Mouse (Mus musculus) left cerebral cortex, postnatal 10 days (tissue): ENCODE data around the gene Ndel1. TPM values are rescaled to one million over a fixed set of nuclear protein-coding genes. Genes with fewer than 3 reads are reported as not detected.
A peak's percentile ranks its signal among the peaks of the same experiment; 100 is the strongest.

Source experiments
- DNase-seq, 2 experiments: peaks; one replicate each; pipeline ENCODE4 v3.0.0; 2021 to 2022; ENCODE audit warnings: low spot score in 2 of 2, mixed read lengths in 1 of 2; ENCODE audit errors: extremely low spot score in 1 of 2
- intact Hi-C: fragments of 180-260 bp; cut with DNase I; formaldehyde crosslinking; loops from one replicate; pipeline ENCODE4 v1.15.1; 2025
- total RNA-seq, 2 experiments: library from RNA; stranded (reverse); gene quantifications; 2 replicates each; pipeline ENCODE4 v1.2.3; 2021

The Ndel1 gene
- 10 to 100 TPM; 91.6 to 95.6 TPM for total RNA-seq

DNA sequence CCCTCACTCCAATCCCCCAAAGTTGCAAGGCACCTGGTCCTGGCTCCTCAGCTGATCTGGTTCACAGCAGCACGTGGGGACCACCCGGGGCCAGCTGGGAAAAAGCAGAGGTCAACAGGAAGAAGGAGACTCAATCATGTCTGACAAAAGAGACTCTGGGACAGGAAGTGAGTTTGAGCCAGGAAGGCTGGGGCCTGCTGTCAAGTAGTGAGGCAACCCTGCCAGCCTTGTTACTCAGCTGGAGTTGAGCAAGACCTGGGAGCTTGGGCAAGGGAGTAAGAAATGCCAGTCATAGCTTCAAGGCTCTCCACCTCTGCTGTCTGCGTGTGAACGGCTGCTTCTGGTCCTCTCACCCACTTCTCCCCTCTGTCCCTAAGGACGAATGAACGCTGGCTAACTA is at the start of gene Ndel1:
Gene Ndel1 (minus strand): TSS at position 111 of the 400 bp plus-strand sequence.
- peak in 1 of 2 experiments; percentile 61 for DNase-seq
- intact Hi-C loops: loop anchor here (10.0 kb wide), 1 partner anchor 387 kb away; no protein-coding TSS in a partner anchor

DNA sequence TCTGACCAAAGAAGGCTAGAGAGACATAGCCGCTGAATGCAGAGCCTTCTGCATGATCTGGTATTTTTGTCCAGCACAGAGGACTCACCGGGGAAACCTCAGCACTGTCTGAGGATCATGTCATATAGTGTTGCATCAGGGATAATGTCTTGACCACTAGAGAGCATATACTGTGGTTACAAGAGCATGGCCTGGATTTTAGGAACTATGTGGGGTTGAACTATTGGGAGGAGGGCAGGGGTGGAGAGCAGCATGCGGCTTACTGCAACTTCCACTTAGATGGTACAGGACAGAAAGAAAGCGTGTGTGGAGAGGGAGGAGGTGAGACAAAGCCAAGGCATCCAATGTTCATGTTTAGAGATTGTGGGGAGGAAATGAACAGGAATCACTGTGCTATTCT is 42.9 kb upstream of the Ndel1 start:
- intact Hi-C loops: no loop called here
- no peak for DNase-seq

DNA sequence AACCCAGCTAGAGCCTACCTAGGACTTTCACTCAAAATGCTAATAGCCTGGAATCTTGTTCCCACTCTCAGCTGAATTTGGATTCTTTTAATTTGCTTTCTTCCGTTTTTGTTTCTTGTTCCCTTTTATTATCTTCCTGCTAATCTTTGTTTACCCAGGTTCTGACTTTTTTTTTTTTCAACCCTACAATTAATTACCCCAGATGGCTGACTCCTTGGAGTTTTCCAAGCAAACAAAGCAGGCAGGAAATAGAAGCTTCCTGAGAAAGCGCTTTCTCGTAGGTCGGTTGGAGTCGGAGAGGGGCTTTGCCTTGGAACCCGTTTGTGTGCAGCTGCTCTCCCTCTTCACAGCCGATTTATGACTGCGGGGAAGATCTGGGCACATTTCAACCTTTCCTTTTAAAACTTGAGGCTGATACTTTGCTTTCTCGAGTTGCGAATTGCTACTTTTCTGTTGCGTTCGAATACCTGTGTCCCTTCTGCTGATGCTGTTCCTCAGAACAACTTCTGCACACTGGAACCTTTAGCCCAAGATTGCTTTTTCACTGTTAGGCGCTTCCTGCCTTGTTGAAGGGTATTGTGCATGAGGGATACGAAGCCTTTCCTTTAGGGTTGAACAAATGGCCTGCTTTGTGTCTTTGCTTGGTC is 40.0 kb upstream of the Ndel1 start:
- no peak for DNase-seq
- intact Hi-C loops: no loop called here

DNA sequence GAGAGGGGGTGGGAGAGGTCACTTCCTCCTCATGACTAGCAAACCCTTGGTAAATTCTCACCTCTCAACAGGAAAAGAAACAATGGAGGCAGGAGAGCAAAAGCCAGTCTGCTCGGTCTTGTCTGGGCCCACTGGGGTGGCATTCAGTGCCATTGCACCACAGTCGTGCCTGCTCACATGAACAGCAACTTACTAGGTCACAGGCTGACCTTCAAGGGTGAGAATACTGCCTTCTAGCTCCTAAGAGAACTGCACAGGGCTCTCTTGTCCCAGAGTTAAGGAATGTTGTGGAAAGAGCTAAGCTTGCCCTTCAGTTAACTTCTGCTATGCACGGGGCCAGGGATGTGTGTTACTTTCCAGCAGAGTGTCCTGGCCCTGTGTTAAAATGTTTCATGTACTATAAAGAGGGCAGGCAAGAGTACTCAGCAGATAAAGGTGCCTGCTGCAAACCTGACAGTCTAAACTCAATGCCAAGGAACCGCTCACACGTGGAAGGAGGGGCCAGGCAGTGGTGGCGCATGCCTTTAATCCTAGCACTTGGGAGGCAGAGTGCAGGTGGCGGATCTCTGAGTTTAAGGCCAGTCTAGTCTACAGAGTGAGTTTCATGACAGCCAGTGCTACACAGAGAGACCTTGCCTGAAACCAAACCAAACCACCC is 37.3 kb upstream of the Ndel1 start:
- intact Hi-C loops: no loop called here
- DNase-seq: no peak

DNA sequence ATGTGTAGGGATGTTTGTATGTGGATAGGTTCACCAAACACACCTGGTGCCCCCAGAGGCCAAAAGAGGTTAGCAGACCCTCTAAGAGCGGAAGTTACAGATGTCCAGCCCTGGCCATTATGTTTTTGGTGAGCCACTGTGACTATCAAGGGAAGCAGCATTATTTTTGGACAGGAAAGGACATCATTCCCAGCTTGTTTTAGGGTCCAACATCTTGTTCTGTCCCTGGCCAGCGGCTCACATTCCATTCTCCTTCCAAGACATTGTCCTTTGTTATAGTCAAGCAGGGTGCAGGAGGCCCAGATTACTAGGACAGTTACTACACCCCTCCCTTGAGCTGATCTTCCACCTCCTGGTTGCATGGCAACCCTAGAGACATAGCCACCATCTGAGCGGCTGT is 35.6 kb upstream of the Ndel1 start:
- no peak for DNase-seq
- intact Hi-C loops: no loop called here

DNA sequence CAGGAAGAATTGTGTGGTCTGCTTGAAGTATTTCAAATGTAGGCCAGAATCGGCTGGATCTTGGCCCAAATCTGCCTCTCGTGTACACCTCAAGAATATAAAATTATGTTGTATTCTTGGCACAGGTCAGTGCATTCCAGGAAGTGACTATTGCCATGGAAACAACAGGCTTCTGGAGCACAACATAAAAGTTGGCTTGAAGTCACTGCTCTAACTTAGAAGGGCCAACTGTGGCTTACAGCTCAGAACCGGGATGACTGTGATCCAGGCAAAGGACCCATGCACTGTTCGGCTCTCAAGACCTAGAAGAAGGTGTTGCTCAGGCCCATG is 34.8 kb upstream of the Ndel1 start:
- DNase-seq: peak in 1 of 2 experiments; percentile 43
- intact Hi-C loops: no loop called here

DNA sequence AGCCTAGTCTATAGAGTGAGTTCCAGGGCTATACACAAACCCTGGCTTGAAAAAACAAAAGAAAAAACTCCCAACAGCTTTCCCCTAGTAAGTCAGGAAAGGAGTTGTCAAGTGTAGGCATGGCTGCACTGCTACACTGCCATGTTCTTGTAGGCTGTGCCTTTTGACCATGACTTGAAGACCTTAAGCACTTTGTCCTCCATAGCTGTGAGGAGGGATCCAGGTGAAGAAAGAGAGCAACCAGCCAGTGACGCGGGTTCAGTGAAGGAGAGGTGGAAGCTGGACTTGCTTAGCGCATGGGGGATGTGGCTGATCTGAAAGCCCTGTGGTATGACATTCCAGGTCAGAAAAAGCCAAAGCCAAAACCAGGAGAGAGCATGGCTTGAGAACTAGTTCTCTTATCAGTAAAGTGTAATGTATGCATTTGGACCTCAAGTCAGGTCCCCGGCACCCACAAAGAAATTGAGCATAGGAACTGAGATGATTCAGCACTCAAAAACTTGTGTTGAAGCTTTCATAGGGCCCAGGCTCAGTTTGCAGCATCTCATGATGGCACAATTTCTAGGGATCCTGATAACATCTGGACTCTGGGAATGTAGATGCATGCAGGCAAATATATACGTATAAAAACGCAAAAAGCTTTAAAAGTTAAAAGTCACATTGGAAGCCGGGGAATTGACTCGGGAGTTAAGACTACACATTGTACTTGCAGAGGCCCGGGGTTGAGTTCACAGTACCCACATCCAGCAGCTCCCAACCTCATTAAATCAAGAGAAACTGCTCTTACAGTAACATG is 34.2 kb upstream of the Ndel1 start:
- no peak for DNase-seq
- intact Hi-C loops: loop anchor here (2.0 kb wide), 1 partner anchor 77 kb away; no protein-coding TSS in a partner anchor

DNA sequence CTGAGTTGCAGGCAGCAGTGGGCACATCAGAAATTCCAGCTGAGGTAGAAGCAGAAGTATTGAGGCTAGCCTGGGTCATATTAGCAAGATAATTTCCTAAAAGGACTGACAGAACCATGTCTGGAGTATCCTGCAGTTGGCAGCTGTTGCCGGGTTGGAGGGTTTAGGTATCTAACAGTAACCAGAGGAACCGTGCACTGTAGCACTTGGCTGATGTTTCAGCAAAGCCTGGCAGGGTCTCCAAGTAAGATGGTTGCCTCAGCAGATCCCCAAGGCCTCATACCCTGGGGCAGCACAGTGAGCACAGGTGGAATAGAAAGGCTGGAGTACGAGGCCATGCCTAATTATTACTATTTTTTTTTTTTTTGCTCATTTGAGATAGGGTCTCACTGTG is 33.5 kb upstream of the Ndel1 start:
- no peak for DNase-seq
- intact Hi-C loops: loop anchor here (2.0 kb wide), 1 partner anchor 78 kb away; no protein-coding TSS in a partner anchor

DNA sequence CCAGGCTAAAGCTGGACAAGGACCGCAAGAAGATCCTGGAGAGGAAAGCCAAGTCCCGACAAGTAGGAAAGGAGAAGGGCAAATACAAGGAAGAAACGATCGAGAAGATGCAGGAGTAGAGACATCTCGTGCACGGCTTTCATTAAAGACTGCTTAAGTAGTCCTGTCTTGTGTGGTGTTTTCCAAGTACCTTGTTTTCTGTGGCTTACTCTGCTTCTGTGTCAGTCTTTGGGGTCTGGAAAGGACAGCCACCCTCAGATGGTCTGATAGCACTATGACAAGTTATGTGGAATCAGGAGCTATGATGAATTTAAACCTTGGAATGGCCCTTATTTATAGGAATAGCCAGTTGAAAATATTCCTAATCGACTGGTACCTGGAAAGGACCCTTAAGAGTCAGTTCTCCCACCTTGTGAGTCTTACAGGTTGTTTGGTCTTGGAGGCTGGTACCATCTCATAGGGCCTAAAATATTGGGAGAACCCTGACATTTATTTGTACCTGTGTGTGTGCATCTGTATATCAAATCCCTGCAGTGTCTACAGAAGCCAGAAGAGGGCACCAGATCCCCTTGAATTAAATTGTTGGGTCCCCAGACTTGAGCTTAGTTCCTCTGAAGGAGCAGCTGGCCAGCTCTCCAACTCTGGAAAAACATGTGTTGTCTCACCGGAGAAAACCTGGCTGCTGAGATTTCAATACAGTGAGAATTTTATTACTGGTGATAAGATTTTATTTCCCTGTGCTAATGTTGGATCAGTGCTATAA is 32.9 kb upstream of the Ndel1 start:
- intact Hi-C loops: loop anchor here (2.0 kb wide), 1 partner anchor 78 kb away; no protein-coding TSS in a partner anchor
- DNase-seq: peak; percentile 71 to 74

DNA sequence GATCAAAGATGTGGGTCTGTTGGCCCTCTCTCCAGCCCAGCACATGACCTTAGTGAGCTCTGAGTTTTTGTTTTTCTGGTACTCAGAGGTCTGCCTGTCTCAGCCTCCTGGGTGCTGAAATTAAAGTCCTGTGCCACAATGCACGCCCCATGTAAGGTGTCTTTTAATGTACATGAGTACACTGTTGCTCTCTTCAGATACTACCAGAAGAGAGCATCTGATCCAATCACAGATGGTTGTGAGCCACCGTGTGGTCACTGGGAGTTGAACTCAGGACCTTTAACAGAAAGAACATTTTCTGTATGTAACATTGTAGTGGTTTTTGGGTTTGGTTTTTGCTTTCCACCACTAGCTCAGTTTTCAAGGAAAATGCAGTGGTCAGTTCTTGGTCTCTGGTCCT is 32.1 kb upstream of the Ndel1 start:
- intact Hi-C loops: loop anchor here (2.0 kb wide), 1 partner anchor 79 kb away; no protein-coding TSS in a partner anchor
- no peak for DNase-seq

DNA sequence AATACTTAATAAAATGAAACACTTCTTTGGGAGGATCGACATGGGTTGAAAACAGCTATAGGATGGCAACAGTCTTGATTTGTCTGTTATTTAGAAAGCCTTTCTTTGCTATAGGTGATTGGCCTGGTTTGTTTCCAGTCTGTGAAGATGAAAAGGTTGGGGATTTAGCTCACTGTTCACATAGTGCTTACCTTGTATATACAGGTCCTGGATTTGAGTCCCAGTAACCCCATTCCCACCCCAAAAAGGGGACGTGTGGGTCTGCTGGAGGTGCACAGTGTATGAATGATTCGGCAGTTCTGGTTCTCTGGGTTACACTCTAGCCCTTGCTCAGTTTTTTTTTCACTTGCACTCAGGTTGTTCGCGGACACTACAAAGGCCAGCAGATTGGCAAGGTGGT is 31.2 kb upstream of the Ndel1 start:
- intact Hi-C loops: no loop called here
- no peak for DNase-seq

DNA sequence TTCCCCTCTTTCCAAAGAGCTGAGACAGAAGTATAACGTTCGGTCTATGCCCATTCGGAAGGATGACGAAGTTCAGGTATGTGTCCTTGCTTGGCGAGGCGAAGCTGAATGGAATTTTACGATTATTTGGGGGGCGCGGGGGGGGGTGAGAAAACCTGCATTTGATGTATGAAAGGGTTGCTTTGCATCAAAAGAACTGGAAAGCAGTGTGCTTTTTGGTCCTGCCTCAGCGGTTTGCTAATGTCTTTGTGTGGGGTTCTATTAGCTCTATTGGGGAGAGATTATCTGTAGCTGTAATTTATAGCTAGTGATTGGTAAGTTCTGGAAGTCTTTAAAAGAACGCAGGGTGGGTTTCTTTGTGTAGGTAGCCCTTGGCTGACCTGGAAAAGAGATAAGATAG is 30.7 kb upstream of the Ndel1 start:
- no peak for DNase-seq
- intact Hi-C loops: no loop called here

DNA sequence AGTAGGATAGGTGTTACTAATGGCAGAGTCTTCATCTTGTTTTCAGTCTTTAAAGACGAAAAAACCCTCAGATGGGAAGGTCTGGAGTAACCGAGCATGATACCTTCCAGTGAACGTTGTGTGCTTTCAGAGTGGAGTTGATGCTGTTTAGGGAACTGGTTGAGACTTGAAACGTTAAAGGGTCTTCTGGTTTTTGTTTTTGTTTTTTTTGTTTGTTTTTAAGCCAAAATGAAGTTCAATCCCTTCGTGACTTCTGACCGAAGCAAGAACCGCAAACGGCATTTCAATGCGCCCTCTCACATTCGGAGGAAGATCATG is 30.3 kb upstream of the Ndel1 start:
- intact Hi-C loops: no loop called here

DNA sequence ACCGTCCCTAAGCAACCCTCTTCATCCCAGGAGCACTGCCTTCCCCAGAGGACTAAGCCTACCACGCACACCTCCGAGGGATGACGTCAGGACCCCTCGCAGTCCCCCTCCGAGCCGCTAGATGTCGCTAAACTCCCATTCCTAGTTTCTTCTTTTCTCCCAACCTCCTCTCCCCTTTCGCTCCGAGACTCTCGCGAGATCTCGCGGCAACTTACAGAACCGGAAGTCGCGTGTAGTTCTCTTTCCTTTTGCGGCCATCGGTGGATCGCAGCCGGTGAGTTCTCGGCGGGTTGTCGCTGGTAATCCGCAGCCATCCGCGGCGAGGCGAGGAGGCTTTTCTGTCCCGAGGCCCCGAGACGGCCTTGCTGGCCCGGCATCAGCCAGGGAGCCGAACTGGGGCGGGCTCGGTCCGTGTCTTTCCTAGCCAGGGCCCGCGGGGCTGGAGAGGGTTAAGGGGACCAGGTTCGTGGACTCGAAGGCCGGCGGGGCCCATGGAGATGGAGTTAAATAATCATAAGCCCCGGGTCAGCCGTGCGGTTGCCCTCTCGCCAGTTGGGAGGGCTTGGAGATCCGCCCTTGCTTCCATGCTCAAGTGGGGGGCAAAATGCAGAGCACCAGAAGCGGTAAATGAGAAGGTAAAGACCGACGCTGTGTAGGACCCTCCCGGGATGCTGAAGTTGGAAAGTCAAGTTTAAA is 29.8 kb upstream of the Ndel1 start, which contains the start of gene Rpl26:
Gene Rpl26 (plus strand): TSS at position 233 of the 696 bp plus-strand sequence.
- intact Hi-C loops: no loop called here
- peak; percentile 98 to 99 for DNase-seq

More for the DNA sequence above, 30.3 kb upstream of the Ndel1 start:
- DNase-seq: no peak

DNA sequence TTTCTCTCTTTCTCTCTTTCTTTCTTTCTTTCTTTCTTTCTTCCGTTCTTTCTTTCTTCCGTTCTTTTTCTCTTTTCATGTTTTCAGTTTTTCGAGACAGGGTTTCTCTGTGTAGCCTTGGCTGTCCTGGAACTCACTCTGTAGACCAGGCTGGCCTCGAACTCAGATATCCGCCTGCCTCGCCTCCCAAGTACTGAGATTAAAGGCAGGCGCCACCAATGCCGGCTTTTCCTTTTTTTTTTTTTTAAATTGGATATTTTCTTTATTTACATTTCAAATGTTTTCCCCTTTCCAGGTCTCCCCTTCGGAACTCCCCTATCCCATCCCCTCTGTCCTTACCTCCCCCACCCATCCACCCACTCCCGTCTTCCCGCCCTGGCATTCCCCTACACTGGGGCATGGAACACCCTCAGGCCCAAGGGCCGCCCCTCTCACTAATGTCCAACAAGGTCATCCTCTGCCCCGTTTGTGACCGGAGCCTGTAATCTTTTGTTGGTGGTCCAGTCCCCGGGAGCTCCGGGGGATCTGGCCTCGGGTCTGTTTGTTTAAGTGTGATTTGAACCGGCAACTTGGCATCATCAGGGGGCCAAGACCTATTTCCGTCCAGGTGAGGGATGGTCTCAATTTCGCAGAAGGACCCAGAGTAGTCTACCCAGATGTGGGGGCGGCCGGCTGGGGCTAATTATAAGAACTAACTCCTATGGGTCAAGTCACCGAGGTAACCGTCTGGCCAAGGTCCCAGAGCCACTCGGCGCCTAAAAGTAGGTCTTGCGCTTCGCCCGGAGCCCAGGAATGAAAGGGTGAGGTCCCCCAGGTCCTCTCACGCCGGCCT is 29.1 kb upstream of the Ndel1 start:
- peak in 1 of 2 experiments; percentile 36 for DNase-seq
- intact Hi-C loops: no loop called here

DNA sequence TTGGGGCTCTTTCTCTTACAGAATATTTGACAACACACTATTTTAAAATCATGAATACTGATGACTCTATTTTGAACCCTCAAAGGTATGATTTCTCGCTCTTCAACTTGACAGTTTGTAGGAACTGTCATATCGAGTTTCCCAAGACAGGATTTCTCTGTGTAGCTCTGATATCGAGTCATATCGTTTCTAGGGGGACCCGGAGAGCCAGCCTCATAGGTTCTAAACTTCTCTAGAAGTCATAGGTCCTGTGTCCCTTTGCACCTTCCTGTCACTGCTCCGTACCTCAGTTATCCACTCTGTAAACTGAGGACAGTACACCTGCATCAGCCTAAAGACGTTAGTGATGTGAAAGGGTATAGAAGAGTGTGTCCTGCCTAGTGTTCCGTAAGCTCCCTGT is 28.2 kb upstream of the Ndel1 start:
- DNase-seq: no peak
- intact Hi-C loops: no loop called here

DNA sequence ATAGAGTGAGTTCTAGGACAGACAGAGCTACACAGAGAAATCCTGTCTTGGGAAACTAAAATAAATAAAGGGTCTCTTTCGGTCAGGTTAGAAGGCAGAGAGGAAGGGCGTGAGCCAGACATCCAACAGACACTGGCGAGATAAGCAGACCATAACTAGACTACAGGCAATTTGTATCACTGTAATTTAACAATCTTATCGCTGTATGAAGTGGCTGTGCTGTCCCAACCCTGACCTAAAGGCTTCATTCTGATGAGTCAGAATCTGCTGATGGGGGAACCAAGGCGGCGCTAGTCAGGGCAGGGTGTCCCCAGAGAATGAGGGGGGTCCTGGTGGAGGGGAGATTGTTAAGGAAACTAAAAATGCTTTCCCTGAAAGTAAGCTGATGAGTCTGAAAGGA is 27.1 kb upstream of the Ndel1 start:
- intact Hi-C loops: no loop called here
- DNase-seq: no peak

DNA sequence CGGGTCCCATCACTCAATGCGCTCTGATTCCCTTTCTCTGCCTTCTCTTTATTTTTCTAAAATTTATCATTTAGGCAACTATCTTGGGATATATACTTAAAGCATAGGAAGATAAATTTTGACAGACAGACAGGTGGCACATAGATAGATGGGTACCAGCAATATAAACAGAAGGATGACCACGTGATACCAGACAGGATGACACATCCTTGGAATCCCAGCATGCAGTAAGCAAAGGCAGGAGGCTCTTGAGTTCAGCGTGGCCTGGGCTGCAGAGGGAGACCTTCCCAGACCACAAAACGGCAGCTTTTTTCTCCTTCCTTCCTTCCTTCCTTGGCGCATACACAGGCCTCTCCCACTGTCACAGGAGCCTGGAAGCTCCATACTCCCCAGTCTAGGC is 26.2 kb upstream of the Ndel1 start:
- DNase-seq: no peak
- intact Hi-C loops: no loop called here
